Mouse (Mus musculus): ENCODE measurements around the gene Egfl7.

DNA sequence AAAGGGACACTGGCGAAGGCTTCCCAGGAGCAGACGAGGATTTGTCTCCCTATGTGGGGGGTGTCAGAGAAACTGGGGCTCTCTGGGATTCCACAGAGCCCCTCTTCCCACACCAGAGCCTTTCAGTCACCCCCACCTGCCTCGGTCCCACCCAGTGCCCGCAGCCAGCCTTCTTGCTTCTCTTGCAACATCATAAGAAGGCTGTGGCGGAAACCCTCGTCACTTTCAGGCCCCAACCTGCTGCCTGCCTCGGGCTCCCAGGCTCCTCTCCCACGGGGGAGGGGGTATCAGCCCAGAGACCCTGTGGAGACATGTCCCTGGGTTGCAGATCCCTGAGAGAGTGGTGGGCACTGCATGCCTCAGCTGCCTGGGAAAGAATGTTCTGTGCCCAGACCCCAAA lies 28.4 kb upstream of the Egfl7 start:
- TF ChIP-seq CTCF (IDR thresholded peaks at IDR 0.05; ENCODE audit: extremely low read depth, insufficient read depth, insufficient read length, insufficient replicate concordance) = no peak
- no peak for TF ChIP-seq POLR2A (IDR thresholded peaks at IDR 0.05; ENCODE audit: low read depth, low read length)
